Mouse (Mus musculus) heart, embryonic 15.5 days (tissue): ENCODE measurements at regions not wholly inside any gene's neighbourhood (a gene's known extent, or its start where the extent isn't known, plus 50 kb on each side); places are given as distances from the start of the nearest gene placed in this dataset.

Experiments used
- ATAC-seq: fragments of 200-750 bp; cut with Nextera tagmentation; replicated peaks from 2 replicates; pipeline ENCODE4 v1.8.0; 2017; ENCODE audit warnings: low read depth, moderate TSS enrichment; ENCODE audit not compliant: insufficient number of reproducible peaks, insufficient read depth, low FRiP score
- H3K27ac ChIP-seq: fragments of 300-500 bp; sonication (generic); 2 replicates; pipeline ENCODE4 v1.5.1; 2015; ENCODE audit warnings: mild to moderate bottlenecking, inconsistent platforms
- H3K27me3 ChIP-seq: fragments of 300-500 bp; sonication (generic); 2 replicates; pipeline ENCODE4 v1.6.1; 2015; ENCODE audit warnings: inconsistent platforms
- H3K36me3 ChIP-seq: fragments of 300-500 bp; sonication (generic); 2 replicates; pipeline ENCODE4 v1.6.1; 2015; ENCODE audit warnings: mild to moderate bottlenecking, inconsistent platforms
- H3K4me1 ChIP-seq: fragments of 300-500 bp; sonication (generic); replicated peaks from 2 replicates; pipeline ENCODE4 v1.6.1; 2015; ENCODE audit warnings: inconsistent platforms
- H3K4me2 ChIP-seq: fragments of 300-500 bp; sonication (generic); 2 replicates; pipeline ENCODE4 v1.6.1; 2015; ENCODE audit warnings: inconsistent platforms, mild to moderate bottlenecking, moderate library complexity
- H3K4me3 ChIP-seq: fragments of 300-500 bp; sonication (generic); 2 replicates; pipeline ENCODE4 v1.5.1; 2015; ENCODE audit warnings: mild to moderate bottlenecking, inconsistent platforms
- H3K9ac ChIP-seq: fragments of 300-500 bp; sonication (generic); 2 replicates; pipeline ENCODE4 v1.6.1; 2015; ENCODE audit warnings: mild to moderate bottlenecking, inconsistent platforms
- H3K9me3 ChIP-seq: fragments of 300-500 bp; sonication (generic); replicated peaks from 2 replicates; pipeline ENCODE4 v1.6.1; 2016; ENCODE audit warnings: inconsistent platforms
- WGBS: fragments of 180-500 bp; shearing (Covaris S2); methylation state at CpG from one replicate; pipeline ENCODE4 v1.1.7; 2015; ENCODE audit warnings: mixed read lengths; 5-methylcytosine and 5-hydroxymethylcytosine counted together

- H3K9ac ChIP-seq = no peak overlapping the region
- WGBS = 53% methylated on average over 15 of the region's 15 CpGs
- no peak overlapping the region for H3K27ac ChIP-seq
- no peaks in the 10 kb centered on the region for H3K27me3 ChIP-seq
- H3K4me3 ChIP-seq = no peak overlapping the region
- no peak overlapping the region for H3K4me2 ChIP-seq
- ATAC-seq = no peak
- no peaks in the 10 kb centered on the region for H3K4me1 ChIP-seq
- H3K36me3 ChIP-seq = no peaks in the 10 kb centered on the region
- no peaks in the 10 kb centered on the region for H3K9me3 ChIP-seq
These were observed 90.2 kb upstream of the Nr4a3 start for GRCm38 (mm10) chr4:47954576-47955305.

- Histone ChIP-seq H3K36me3 (no peaks in the 10 kb centered on the region), H3K27ac (no peak overlapping the region), H3K4me3 (no peak overlapping the region), H3K9ac (no peak overlapping the region), H3K9me3 (no peaks in the 10 kb centered on the region), H3K4me1 (no peaks in the 10 kb centered on the region), H3K4me2 (no peak overlapping the region), H3K27me3 (no peaks in the 10 kb centered on the region)
- 72% methylated on average over 4 of the region's 4 CpGs for WGBS
- no peak for ATAC-seq
These were observed 80.3 kb upstream of the Nr4a3 start for GRCm38 (mm10) chr4:47964630-47965029.

- Histone ChIP-seq H3K9me3 (no peaks in the 10 kb centered on the region), H3K27me3 (no peaks in the 10 kb centered on the region), H3K36me3 (no peaks in the 10 kb centered on the region), H3K4me3 (no peak overlapping the region), H3K4me2 (no peak overlapping the region), H3K9ac (no peak overlapping the region), H3K4me1 (no peaks in the 10 kb centered on the region), H3K27ac (no peak overlapping the region)
- no peak for ATAC-seq
- 79% methylated on average over 4 of the region's 4 CpGs for WGBS
These were observed 73.1 kb upstream of the Nr4a3 start for GRCm38 (mm10) chr4:47971861-47972260.

- no peaks in the 10 kb centered on the region for H3K27me3 ChIP-seq
- no peak overlapping the region for H3K4me2 ChIP-seq
- H3K9me3 ChIP-seq = no peaks in the 10 kb centered on the region
- 0 out of 2 replicates have a peak, but pooled peaks have one; percentile 47 for ATAC-seq
- H3K4me3 ChIP-seq = no peak overlapping the region
- H3K9ac ChIP-seq = no peak overlapping the region
- peaks cover 2% of the 10 kb centered on the region; the same call in 1 of the 2 replicates for H3K4me1 ChIP-seq
- H3K27ac ChIP-seq = no peak overlapping the region
- H3K36me3 ChIP-seq = no peaks in the 10 kb centered on the region
- 47% methylated on average over 13 of the region's 13 CpGs for WGBS
These were observed 65.2 kb upstream of the Nr4a3 start for GRCm38 (mm10) chr4:47979579-47980313.
